Mouse (Mus musculus): ENCODE data around the gene Emilin1. TPM values are rescaled to one million over a fixed set of nuclear protein-coding genes. Genes with fewer than 3 reads are reported as not detected.
A peak's percentile ranks its signal among the peaks of the same experiment; 100 is the strongest.

The Emilin1 gene
- polyA plus RNA-seq, 1 experiment from 2014 or later = 30.3 TPM

- Histone ChIP-seq H3K36me3 (ENCODE audit: control insufficient read depth, insufficient read depth, low read length) (no peaks in the 10 kb centered on the region; the same call in 1 of the 2 replicates), H3K4me3 (ENCODE audit: low read depth, low read length) (no peak overlapping the region), H3K4me1 (ENCODE audit: control insufficient read depth, insufficient read depth, low read length) (peaks cover 21% of the 10 kb centered on the region), H3K9ac (ENCODE audit: low read length) (no peak overlapping the region), H3K27ac (ENCODE audit: low read depth, low read length) (no peak overlapping the region), H3K9me3 (ENCODE audit: control insufficient read depth, low read length) (no peaks in the 10 kb centered on the region), H3K27me3 (ENCODE audit: control insufficient read depth, insufficient read depth, low read length) (no peaks in the 10 kb centered on the region; the same call in 1 of the 2 replicates), H3K4me2 (no peak overlapping the region)
- 69% methylated on average over 8 of the region's 8 CpGs for WGBS
- ATAC-seq (ENCODE audit: low FRiP score) (no peak), DNase-seq (ENCODE audit: low spot score, missing footprints) (no peak)
Observed at GRCm38 (mm10) chr5:30918691-30919090, 5.5 kb downstream of the Emilin1 start.

GRCm38 (mm10) chr5:30919831-30920614 is 6.8 kb downstream of the Emilin1 start:
- Histone ChIP-seq H3K27me3 (ENCODE audit: control insufficient read depth, insufficient read depth, low read length) (no peaks in the 10 kb centered on the region; the same call in 1 of the 2 replicates), H3K4me2 (no peak overlapping the region), H3K27ac (ENCODE audit: low read depth, low read length) (no peak overlapping the region), H3K4me1 (ENCODE audit: control insufficient read depth, insufficient read depth, low read length) (peaks cover 19% of the 10 kb centered on the region), H3K9ac (ENCODE audit: low read length) (no peak overlapping the region), H3K9me3 (ENCODE audit: control insufficient read depth, low read length) (no peaks in the 10 kb centered on the region), H3K4me3 (ENCODE audit: low read depth, low read length) (no peak overlapping the region), H3K36me3 (ENCODE audit: control insufficient read depth, insufficient read depth, low read length) (no peaks in the 10 kb centered on the region; the same call in 1 of the 2 replicates)
- WGBS = 72% methylated on average over 11 of the region's 11 CpGs
- DNase-seq (ENCODE audit: low spot score, missing footprints) (no peak), ATAC-seq (ENCODE audit: low FRiP score) (no peak)

GRCm38 (mm10) chr5:30920621-30921020 is 7.4 kb downstream of the Emilin1 start:
- Histone ChIP-seq H3K9me3 (ENCODE audit: control insufficient read depth, low read length) (no peaks in the 10 kb centered on the region), H3K9ac (ENCODE audit: low read length) (no peak overlapping the region), H3K4me2 (no peak overlapping the region), H3K4me1 (ENCODE audit: control insufficient read depth, insufficient read depth, low read length) (peaks cover 16% of the 10 kb centered on the region), H3K27ac (ENCODE audit: low read depth, low read length) (no peak overlapping the region), H3K4me3 (ENCODE audit: low read depth, low read length) (no peak overlapping the region), H3K36me3 (ENCODE audit: control insufficient read depth, insufficient read depth, low read length) (no peaks in the 10 kb centered on the region; the same call in 1 of the 2 replicates), H3K27me3 (ENCODE audit: control insufficient read depth, insufficient read depth, low read length) (no peaks in the 10 kb centered on the region; the same call in 1 of the 2 replicates)
- DNase-seq (ENCODE audit: low spot score, missing footprints) (no peak), ATAC-seq (ENCODE audit: low FRiP score) (no peak; the same call in 1 of the 2 replicates)
- 67% methylated on average over 19 of the region's 19 CpGs for WGBS

- under 1% methylated on average over 40 of the region's 40 CpGs for WGBS
- Histone ChIP-seq H3K4me1 (ENCODE audit: control insufficient read depth, insufficient read depth, low read length) (peaks cover 10% of the 10 kb centered on the region), H3K4me2 (peak within 1 kb of the TSS; percentile 86), H3K9me3 (ENCODE audit: control insufficient read depth, low read length) (no peaks in the 10 kb centered on the region), H3K36me3 (ENCODE audit: control insufficient read depth, insufficient read depth, low read length) (no peaks in the 10 kb centered on the region; the same call in 1 of the 2 replicates), H3K27me3 (ENCODE audit: control insufficient read depth, insufficient read depth, low read length) (no peaks in the 10 kb centered on the region; the same call in 1 of the 2 replicates), H3K27ac (ENCODE audit: low read depth, low read length) (peak within 1 kb of the TSS; percentile 20; the same call in 1 of the 2 replicates), H3K9ac (ENCODE audit: low read length) (peak within 1 kb of the TSS; percentile 69), H3K4me3 (ENCODE audit: low read depth, low read length) (peak within 1 kb of the TSS; percentile 48)
- ATAC-seq (ENCODE audit: low FRiP score) (peak; percentile 84), DNase-seq (ENCODE audit: low spot score, missing footprints) (peak; percentile 99)
Observed at GRCm38 (mm10) chr5:30921256-30922033, 8.2 kb downstream of the Emilin1 start, which contains the start of gene Khk. Gene Khk, plus strand, starts transcription at chr5:30921431.

- 73% methylated on average over 10 of the region's 10 CpGs for WGBS
- Histone ChIP-seq H3K4me2 (peak overlapping the region; percentile 86; the same call in 1 of the 2 replicates), H3K4me3 (ENCODE audit: low read depth, low read length) (no peak overlapping the region), H3K4me1 (ENCODE audit: control insufficient read depth, insufficient read depth, low read length) (peaks cover 10% of the 10 kb centered on the region), H3K27me3 (ENCODE audit: control insufficient read depth, insufficient read depth, low read length) (no peaks in the 10 kb centered on the region; the same call in 1 of the 2 replicates), H3K9ac (ENCODE audit: low read length) (no peak overlapping the region), H3K9me3 (ENCODE audit: control insufficient read depth, low read length) (no peaks in the 10 kb centered on the region), H3K27ac (ENCODE audit: low read depth, low read length) (no peak overlapping the region), H3K36me3 (ENCODE audit: control insufficient read depth, insufficient read depth, low read length) (no peaks in the 10 kb centered on the region; the same call in 1 of the 2 replicates)
- no peak for ATAC-seq (ENCODE audit: low FRiP score)
- no peak for DNase-seq (ENCODE audit: low spot score, missing footprints)
Observed at GRCm38 (mm10) chr5:30922581-30923041, 9.4 kb downstream of the Emilin1 start.

- H3K4me2 ChIP-seq = no peak overlapping the region
- WGBS = 92% methylated on average over 6 of the region's 6 CpGs
- no peaks in the 10 kb centered on the region; the same call in 1 of the 2 replicates for H3K27me3 ChIP-seq (ENCODE audit: control insufficient read depth, insufficient read depth, low read length)
- H3K4me3 ChIP-seq (ENCODE audit: low read depth, low read length) = no peak overlapping the region
- DNase-seq (ENCODE audit: low spot score, missing footprints) (no peak), ATAC-seq (ENCODE audit: low FRiP score) (no peak)
- no peaks in the 10 kb centered on the region for H3K9me3 ChIP-seq (ENCODE audit: control insufficient read depth, low read length)
- H3K27ac ChIP-seq (ENCODE audit: low read depth, low read length) = no peak overlapping the region
- H3K9ac ChIP-seq (ENCODE audit: low read length) = no peak overlapping the region
- H3K4me1 ChIP-seq (ENCODE audit: control insufficient read depth, insufficient read depth, low read length) = peaks cover 10% of the 10 kb centered on the region
- no peaks in the 10 kb centered on the region; the same call in 1 of the 2 replicates for H3K36me3 ChIP-seq (ENCODE audit: control insufficient read depth, insufficient read depth, low read length)
Observed at GRCm38 (mm10) chr5:30923119-30923518, 9.9 kb downstream of the Emilin1 start.

GRCm38 (mm10) chr5:30924614-30925013 is 11.4 kb downstream of the Emilin1 start:
- no peaks in the 10 kb centered on the region for H3K36me3 ChIP-seq (ENCODE audit: control insufficient read depth, insufficient read depth, low read length)
- 82% methylated on average over 8 of the region's 8 CpGs for WGBS
- ATAC-seq (ENCODE audit: low FRiP score) = no peak
- H3K9me3 ChIP-seq (ENCODE audit: control insufficient read depth, low read length) = no peaks in the 10 kb centered on the region
- no peak overlapping the region for H3K27ac ChIP-seq (ENCODE audit: low read depth, low read length)
- no peak overlapping the region for H3K4me3 ChIP-seq (ENCODE audit: low read depth, low read length)
- no peak overlapping the region for H3K9ac ChIP-seq (ENCODE audit: low read length)
- H3K4me2 ChIP-seq = no peak overlapping the region
- no peak for DNase-seq (ENCODE audit: low spot score, missing footprints)
- H3K27me3 ChIP-seq (ENCODE audit: control insufficient read depth, insufficient read depth, low read length) = no peaks in the 10 kb centered on the region; the same call in 1 of the 2 replicates
- peaks cover 10% of the 10 kb centered on the region for H3K4me1 ChIP-seq (ENCODE audit: control insufficient read depth, insufficient read depth, low read length)

GRCm38 (mm10) chr5:30925217-30925616 is 12.0 kb downstream of the Emilin1 start:
- DNase-seq (ENCODE audit: low spot score, missing footprints) (no peak), ATAC-seq (ENCODE audit: low FRiP score) (no peak)
- 92% methylated on average over 5 of the region's 5 CpGs for WGBS
- no peaks in the 10 kb centered on the region for H3K9me3 ChIP-seq (ENCODE audit: control insufficient read depth, low read length)
- no peak overlapping the region for H3K27ac ChIP-seq (ENCODE audit: low read depth, low read length)
- H3K27me3 ChIP-seq (ENCODE audit: control insufficient read depth, insufficient read depth, low read length) = no peaks in the 10 kb centered on the region; the same call in 1 of the 2 replicates
- no peaks in the 10 kb centered on the region for H3K36me3 ChIP-seq (ENCODE audit: control insufficient read depth, insufficient read depth, low read length)
- H3K4me1 ChIP-seq (ENCODE audit: control insufficient read depth, insufficient read depth, low read length) = peaks cover 10% of the 10 kb centered on the region
- H3K4me2 ChIP-seq = no peak overlapping the region
- H3K9ac ChIP-seq (ENCODE audit: low read length) = no peak overlapping the region
- no peak overlapping the region for H3K4me3 ChIP-seq (ENCODE audit: low read depth, low read length)

Measured in midbrain, embryonic 11.5 days (tissue).